19 mouse cellular contexts compared by ENCODE assay signal in the genomic region with DNA sequence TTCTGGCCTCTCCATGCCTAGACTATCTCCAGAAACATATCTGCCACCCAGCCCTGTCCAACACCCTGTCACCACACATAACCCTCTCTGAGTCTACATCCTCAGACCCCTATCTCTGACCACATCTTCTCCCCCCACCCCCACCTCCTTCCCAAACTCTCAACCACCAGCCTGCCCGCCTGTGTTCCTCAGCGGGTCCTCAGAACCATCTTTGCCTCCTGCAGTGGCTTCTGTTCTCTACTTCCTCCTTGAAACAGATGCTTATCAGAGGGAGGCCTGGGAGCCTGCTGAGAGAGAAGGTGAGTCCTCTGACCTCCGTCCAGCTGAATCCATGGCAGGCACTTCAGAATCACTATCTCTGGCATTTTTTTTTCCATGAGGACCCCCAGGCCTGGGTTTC.
"Had no signal": no experiment of that assay in that cellular context is flagged by ENCODE, and none has a peak within 500 bp of the region (broad histone marks: within the 10 kb centered on the region; RNA-seq: fewer than 3 reads in every experiment).

No protein-coding gene starts in this region.

- H3K9me3 ChIP-seq: kidney, embryonic 15.5 days; limb, embryonic 10.5 days; limb, embryonic 13.5 days; megakaryocyte, embryonic 14.5 days; midbrain, embryonic 12.5 days; midbrain, embryonic 15.5 days; neural tube, embryonic 13.5 days had no signal

- ATAC-seq: intestine, postnatal 0 days; liver, postnatal 0 days; lung, postnatal 0 days; midbrain, embryonic 15.5 days had no signal

- H3K36me3 ChIP-seq: kidney, embryonic 15.5 days; limb, embryonic 10.5 days; limb, embryonic 13.5 days; midbrain, embryonic 12.5 days; midbrain, embryonic 15.5 days; neural tube, embryonic 13.5 days had no signal

- H3K27ac ChIP-seq: kidney, embryonic 15.5 days; left cerebral cortex, adult 2 months; limb, embryonic 10.5 days; limb, embryonic 13.5 days; liver, embryonic 14.5 days; macrophage; midbrain, embryonic 12.5 days; midbrain, embryonic 15.5 days; neural tube, embryonic 13.5 days had no signal

- H3K9ac ChIP-seq: kidney, embryonic 15.5 days; limb, embryonic 13.5 days; liver, embryonic 14.5 days; liver, postnatal 0 days; lung, embryonic 14.5 days; midbrain, embryonic 12.5 days; midbrain, embryonic 15.5 days; neural tube, embryonic 13.5 days had no signal

- H3K4me1 ChIP-seq: limb, embryonic 10.5 days; limb, embryonic 13.5 days had no signal

- H3K4me2 ChIP-seq: kidney, embryonic 15.5 days; limb, embryonic 13.5 days; lung, embryonic 14.5 days; midbrain, embryonic 12.5 days; midbrain, embryonic 15.5 days; neural tube, embryonic 13.5 days had no signal

- H3K4me3 ChIP-seq: kidney, embryonic 15.5 days; left cerebral cortex, adult 2 months; limb, embryonic 10.5 days; limb, embryonic 13.5 days; megakaryocyte, embryonic 14.5 days; midbrain, embryonic 12.5 days; midbrain, embryonic 15.5 days; myocyte; neural tube, embryonic 13.5 days had no signal

- DNase-seq: kidney, postnatal 10 days; layer of hippocampus, postnatal 36 days; liver, postnatal 0 days; lung, embryonic 14.5 days; thymus, adult 18-20 months; thymus, postnatal 36 days had no signal

- H3K27me3 ChIP-seq: kidney, embryonic 15.5 days; limb, embryonic 13.5 days; midbrain, embryonic 12.5 days; midbrain, embryonic 15.5 days; neural tube, embryonic 13.5 days had no signal
